Mouse (Mus musculus) megakaryocyte, embryonic 14.5 days (primary cell): ENCODE measurements around the gene Rora. TPM values are rescaled to one million over a fixed set of nuclear protein-coding genes. Genes with fewer than 3 reads are reported as not detected.

ENCODE experiments used
- H3K27me3 ChIP-seq: replicated peaks from 2 replicates; pipeline ENCODE3; 2012; ENCODE audit warnings: inconsistent platforms
- H3K36me3 ChIP-seq: replicated peaks from 2 replicates; pipeline ENCODE3; 2012; ENCODE audit warnings: low read length, inconsistent platforms, mixed read lengths
- H3K4me1 ChIP-seq: 2 replicates; pipeline ENCODE4 v1.6.1; 2012; ENCODE audit warnings: inconsistent platforms
- H3K4me3 ChIP-seq: replicated peaks from 2 replicates; pipeline ENCODE3; 2012; ENCODE audit warnings: moderate library complexity, mild to moderate bottlenecking, inconsistent platforms
- H3K9me3 ChIP-seq: 2 replicates; pipeline ENCODE4 v1.6.1; 2012; ENCODE audit warnings: inconsistent platforms
- FLI1 ChIP-seq: IDR thresholded peaks from 2 replicates; pipeline ENCODE4 v1.6.1; 2012; ENCODE audit warnings: low read length, inconsistent platforms, mixed read lengths
- GATA1 ChIP-seq: IDR thresholded peaks from 3 replicates; pipeline ENCODE4 v1.6.1; 2012; ENCODE audit warnings: mixed read lengths, low read length, inconsistent platforms, borderline replicate concordance
- polyA plus RNA-seq: library from polyadenylated mRNA; stranded (reverse); fragments of >175 nt; gene quantifications from 2 replicates; pipeline ENCODE4 v1.2.3, GENCODE M21; 2012; ENCODE audit warnings: low replicate concordance; ENCODE audit not compliant: insufficient read depth

The Rora gene
- polyA plus RNA-seq, 1 experiment = 2.5 TPM

DNA sequence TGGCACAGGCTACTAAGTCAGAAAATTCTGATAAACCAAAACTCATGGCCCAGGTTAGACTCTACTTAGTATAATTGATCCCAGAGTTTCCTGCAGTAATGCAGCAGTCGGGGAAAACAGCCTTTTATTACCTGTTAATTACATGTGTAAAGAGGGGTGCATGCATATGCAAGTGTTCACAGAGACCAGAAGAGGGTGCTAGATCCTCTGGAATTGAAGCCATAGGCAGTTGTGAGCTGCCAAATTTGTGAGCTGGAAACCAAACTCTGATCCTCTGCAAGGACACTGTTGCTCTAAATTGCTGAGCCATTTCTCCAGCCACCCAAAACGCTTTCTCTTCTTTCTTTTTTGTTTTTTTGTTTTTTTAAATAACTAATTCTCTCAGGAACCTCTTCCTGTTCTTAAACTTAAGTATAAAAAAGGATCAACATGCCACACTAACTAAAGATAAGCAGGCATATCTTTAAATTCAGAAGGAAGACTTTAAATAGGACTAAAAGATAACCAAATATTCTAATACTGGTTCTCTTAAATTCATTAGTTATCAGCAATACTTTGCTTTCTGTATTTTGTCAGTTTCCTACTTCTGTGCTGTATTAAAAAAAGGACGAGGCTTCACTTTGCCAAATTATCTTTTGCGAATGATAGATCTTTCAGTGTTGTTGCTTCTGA lies 723.5 kb downstream of the Rora start:
- H3K4me3 ChIP-seq = no peak overlapping the region
- H3K36me3 ChIP-seq = no peaks in the 10 kb centered on the region
- no peak for TF ChIP-seq GATA1
- TF ChIP-seq FLI1 = no peak
- peaks cover 8% of the 10 kb centered on the region for H3K27me3 ChIP-seq
- H3K4me1 ChIP-seq = peaks cover 19% of the 10 kb centered on the region
- H3K9me3 ChIP-seq = no peaks in the 10 kb centered on the region

DNA sequence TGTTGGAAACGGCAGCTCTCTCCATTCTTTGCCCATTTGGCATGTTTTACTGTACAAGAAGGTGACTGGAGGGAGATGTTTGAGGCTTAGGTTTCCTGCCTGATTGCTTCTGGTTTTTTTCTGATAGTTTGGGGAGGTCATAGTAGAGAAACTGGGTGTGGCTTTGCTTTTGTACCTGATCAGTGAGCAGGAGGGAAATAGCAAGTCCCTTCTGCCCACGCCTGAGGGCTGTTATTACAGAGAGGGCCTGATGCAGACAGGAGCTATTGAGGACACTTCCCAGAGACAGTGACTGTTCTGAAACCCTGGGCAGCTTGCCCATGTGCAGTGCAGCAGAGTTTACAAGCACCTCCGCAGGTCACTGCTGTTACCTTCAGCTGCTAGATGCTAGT lies 724.1 kb downstream of the Rora start:
- H3K27me3 ChIP-seq = peaks cover 4% of the 10 kb centered on the region
- H3K9me3 ChIP-seq = no peaks in the 10 kb centered on the region
- H3K36me3 ChIP-seq = no peaks in the 10 kb centered on the region
- TF ChIP-seq GATA1 (no peak), FLI1 (no peak)
- peaks cover 22% of the 10 kb centered on the region for H3K4me1 ChIP-seq
- H3K4me3 ChIP-seq = no peak overlapping the region

GRCm38 (mm10) chr9:69380546-69380945 lies 727.0 kb downstream of the Rora start:
- TF ChIP-seq GATA1 = no peak
- TF ChIP-seq FLI1 = no peak

DNA sequence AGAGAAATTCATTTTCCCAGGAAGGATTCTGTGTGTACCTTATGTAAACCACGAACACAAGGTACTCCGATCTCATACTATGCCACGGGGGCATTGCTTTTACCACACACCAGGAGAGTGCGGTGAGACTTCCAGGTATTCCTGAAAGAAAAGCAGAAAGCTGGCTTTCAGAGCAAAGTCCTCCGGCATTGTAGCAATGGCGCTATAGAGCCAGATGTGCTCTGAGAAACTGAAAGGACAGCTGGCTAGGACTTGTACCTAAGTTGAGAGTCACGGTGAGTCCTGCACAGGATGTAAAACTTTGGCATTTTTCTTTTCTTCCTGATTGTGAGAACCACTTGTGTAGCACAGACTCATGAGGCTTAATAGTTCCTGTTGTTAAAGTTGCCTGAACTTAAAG lies 728.2 kb downstream of the Rora start:
- Histone ChIP-seq H3K9me3 (no peaks in the 10 kb centered on the region), H3K4me3 (peak overlapping the region; percentile 76), H3K27me3 (no peaks in the 10 kb centered on the region), H3K4me1 (peaks cover 18% of the 10 kb centered on the region), H3K36me3 (no peaks in the 10 kb centered on the region)
- TF ChIP-seq FLI1 = no peak
- TF ChIP-seq GATA1 = no peak

More at GRCm38 (mm10) chr9:69380546-69380945, 727.0 kb downstream of the Rora start:
- no peaks in the 10 kb centered on the region for H3K27me3 ChIP-seq
- no peak overlapping the region for H3K4me3 ChIP-seq
- no peaks in the 10 kb centered on the region for H3K9me3 ChIP-seq
- no peaks in the 10 kb centered on the region for H3K36me3 ChIP-seq
- H3K4me1 ChIP-seq = peaks cover 22% of the 10 kb centered on the region

DNA sequence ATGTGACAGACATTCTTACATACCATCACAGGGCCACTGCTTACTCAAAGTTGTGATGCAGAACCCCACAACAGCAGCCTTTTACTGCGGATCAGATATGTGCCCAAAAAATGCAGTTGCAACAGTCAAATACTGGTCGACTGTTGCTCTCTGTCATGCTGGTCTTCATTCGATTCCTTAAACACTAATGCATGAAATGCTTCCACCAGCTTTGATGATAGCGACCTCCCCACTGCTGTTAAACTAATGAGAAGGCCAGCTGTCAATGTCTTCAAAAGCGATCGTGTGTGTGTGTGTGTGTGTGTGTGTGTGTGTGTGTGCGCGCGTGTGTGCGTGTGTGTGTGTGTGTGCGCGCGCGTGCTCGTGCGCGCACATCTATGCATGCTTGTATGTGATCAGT lies 730.9 kb downstream of the Rora start:
- peaks cover 9% of the 10 kb centered on the region for H3K4me1 ChIP-seq
- H3K9me3 ChIP-seq = peaks cover 4% of the 10 kb centered on the region; the same call in 1 of the 2 replicates
- H3K36me3 ChIP-seq = no peaks in the 10 kb centered on the region
- no peak overlapping the region for H3K4me3 ChIP-seq
- no peaks in the 10 kb centered on the region for H3K27me3 ChIP-seq
- TF ChIP-seq FLI1 (no peak), GATA1 (no peak)

DNA sequence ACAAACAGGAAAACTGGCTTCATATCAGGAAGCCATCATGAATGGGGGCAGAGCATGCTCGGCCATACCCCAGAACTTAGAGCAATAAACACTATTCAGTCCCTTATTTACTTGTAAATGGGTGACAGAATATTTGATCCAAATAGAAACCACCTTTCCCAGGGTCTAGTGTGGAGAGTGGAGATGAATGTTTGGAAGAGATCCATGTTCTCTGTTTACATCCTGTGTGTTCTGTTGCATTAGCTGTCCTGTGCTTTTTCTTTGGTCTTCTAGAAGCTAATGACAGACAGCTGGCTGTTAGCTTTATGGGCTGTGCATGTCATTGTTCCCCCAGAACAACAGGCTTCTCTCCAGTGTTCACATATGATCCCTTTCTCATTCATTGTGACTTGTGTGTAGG lies 731.3 kb downstream of the Rora start:
- Histone ChIP-seq H3K4me1 (peaks cover 9% of the 10 kb centered on the region), H3K4me3 (no peak overlapping the region), H3K9me3 (peaks cover 4% of the 10 kb centered on the region; the same call in 1 of the 2 replicates), H3K27me3 (no peaks in the 10 kb centered on the region), H3K36me3 (no peaks in the 10 kb centered on the region)
- no peak for TF ChIP-seq FLI1
- TF ChIP-seq GATA1 = no peak

GRCm38 (mm10) chr9:69387296-69387695 lies 733.7 kb downstream of the Rora start:
- Histone ChIP-seq H3K9me3 (peaks cover 4% of the 10 kb centered on the region; the same call in 1 of the 2 replicates), H3K27me3 (no peaks in the 10 kb centered on the region), H3K4me1 (peaks cover 2% of the 10 kb centered on the region; the same call in 1 of the 2 replicates), H3K4me3 (no peak overlapping the region), H3K36me3 (no peaks in the 10 kb centered on the region)
- TF ChIP-seq FLI1 = no peak
- TF ChIP-seq GATA1 = no peak

- Histone ChIP-seq H3K27me3 (no peaks in the 10 kb centered on the region), H3K9me3 (peaks cover 4% of the 10 kb centered on the region; the same call in 1 of the 2 replicates), H3K36me3 (no peaks in the 10 kb centered on the region), H3K4me3 (no peak overlapping the region), H3K4me1 (peaks cover 10% of the 10 kb centered on the region)
- no peak for TF ChIP-seq FLI1
- TF ChIP-seq GATA1 = no peak
Observed at GRCm38 (mm10) chr9:69390631-69391030, 737.0 kb downstream of the Rora start.

GRCm38 (mm10) chr9:69394234-69394633 lies 740.6 kb downstream of the Rora start:
- Histone ChIP-seq H3K9me3 (0 out of 2 replicates have a peak, but pooled peaks cover under 1% of the 10 kb centered on the region), H3K36me3 (no peaks in the 10 kb centered on the region), H3K27me3 (no peaks in the 10 kb centered on the region), H3K4me1 (peaks cover 25% of the 10 kb centered on the region), H3K4me3 (no peak overlapping the region)
- TF ChIP-seq FLI1 (no peak), GATA1 (no peak)

DNA sequence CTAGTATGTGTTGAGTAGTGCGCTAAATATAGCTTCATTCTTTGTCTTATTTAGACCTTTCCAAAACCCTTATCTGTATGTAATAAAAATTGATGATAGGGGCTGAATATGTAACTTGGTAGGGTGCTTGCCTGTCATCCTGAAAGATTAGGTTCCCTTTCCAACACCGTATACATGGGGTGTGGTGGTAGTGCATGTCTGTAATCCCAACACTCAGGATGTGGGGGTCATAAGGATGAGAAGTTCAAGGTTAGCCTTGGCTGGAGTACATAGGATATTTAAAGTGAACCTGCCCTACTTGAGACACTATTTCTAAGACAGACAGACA lies 743.8 kb downstream of the Rora start:
- Histone ChIP-seq H3K36me3 (peaks cover 13% of the 10 kb centered on the region), H3K4me1 (peaks cover 27% of the 10 kb centered on the region), H3K9me3 (no peaks in the 10 kb centered on the region), H3K27me3 (no peaks in the 10 kb centered on the region), H3K4me3 (peak overlapping the region; percentile 97)
- TF ChIP-seq GATA1 = no peak
- TF ChIP-seq FLI1 = no peak
